Mouse (Mus musculus): Measurements from ENCODE around the gene B3gnt9. TPM values are rescaled to one million over a fixed set of nuclear protein-coding genes. Genes with fewer than 3 reads are reported as not detected.

Gene B3gnt9
- polyA plus RNA-seq, 1 experiment from 2014 or later, result 27.4 TPM

GRCm38 (mm10) chr8:105224413-105225271, 30.3 kb downstream of the B3gnt9 start, which contains the start of gene D230025D16Rik:
Gene D230025D16Rik, plus strand, starts transcription at chr8:105225145.
- H3K9me3 ChIP-seq, result no peaks in the 10 kb centered on the region
- peak within 1 kb of the TSS; percentile 74 for H3K4me2 ChIP-seq
- peak within 1 kb of the TSS; percentile 96 for H3K9ac ChIP-seq
- ATAC-seq (ENCODE audit: insufficient read depth, low FRiP score, low read depth), result peak; percentile 91
- no peaks in the 10 kb centered on the region for H3K27me3 ChIP-seq (replicated peaks)
- H3K4me1 ChIP-seq, result peaks cover 16% of the 10 kb centered on the region; the same call in 1 of the 2 replicates
- no peaks in the 10 kb centered on the region for H3K36me3 ChIP-seq
- H3K4me3 ChIP-seq (replicated peaks), result peak within 1 kb of the TSS; percentile 99
- peak within 1 kb of the TSS; percentile 88 for H3K27ac ChIP-seq
- WGBS, result 2% methylated on average over 34 of the region's 34 CpGs

GRCm38 (mm10) chr8:105223850-105224249, 31.1 kb downstream of the B3gnt9 start:
- Histone ChIP-seq H3K27me3 (replicated peaks) (no peaks in the 10 kb centered on the region), H3K4me1 (peaks cover 16% of the 10 kb centered on the region; the same call in 1 of the 2 replicates), H3K9me3 (no peaks in the 10 kb centered on the region), H3K27ac (no peak overlapping the region), H3K4me2 (peak overlapping the region; percentile 74), H3K4me3 (replicated peaks) (no peak overlapping the region), H3K36me3 (no peaks in the 10 kb centered on the region), H3K9ac (no peak overlapping the region)
- 75% methylated on average over 7 of the region's 7 CpGs for WGBS
- ATAC-seq (ENCODE audit: insufficient read depth, low FRiP score, low read depth), result no peak

- H3K9ac ChIP-seq, result no peak overlapping the region
- ATAC-seq (ENCODE audit: insufficient read depth, low FRiP score, low read depth), result no peak
- H3K4me1 ChIP-seq, result no peaks in the 10 kb centered on the region
- H3K4me3 ChIP-seq (replicated peaks), result no peak overlapping the region
- no peaks in the 10 kb centered on the region for H3K27me3 ChIP-seq (replicated peaks)
- H3K27ac ChIP-seq, result no peak overlapping the region
- no peaks in the 10 kb centered on the region for H3K36me3 ChIP-seq
- no peaks in the 10 kb centered on the region for H3K9me3 ChIP-seq
- WGBS, result 77% methylated on average over 5 of the region's 5 CpGs
- H3K4me2 ChIP-seq, result no peak overlapping the region
Measured at GRCm38 (mm10) chr8:105217926-105218522, 36.9 kb downstream of the B3gnt9 start.

DNA sequence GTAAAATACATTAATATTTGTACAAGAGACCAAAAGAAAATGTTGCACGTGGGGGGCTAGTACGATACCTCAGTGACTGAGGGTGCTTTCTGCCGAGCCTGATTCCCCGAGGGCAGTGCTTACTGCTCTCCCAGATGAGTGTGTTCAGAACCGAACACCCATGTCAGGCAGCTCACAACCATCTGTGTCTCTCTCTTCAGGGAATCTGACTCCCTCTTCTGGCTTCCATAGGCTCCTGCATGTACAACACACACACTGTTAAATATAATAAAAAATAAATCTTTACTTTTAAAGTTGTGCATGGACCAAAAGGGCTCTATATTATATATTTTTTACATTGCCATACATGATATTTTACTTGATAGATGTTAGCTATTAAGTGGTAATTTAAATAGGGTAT, 40.8 kb downstream of the B3gnt9 start:
- H3K36me3 ChIP-seq, result no peaks in the 10 kb centered on the region
- H3K4me1 ChIP-seq, result no peaks in the 10 kb centered on the region
- no peaks in the 10 kb centered on the region for H3K9me3 ChIP-seq
- 88% methylated on average over 5 of the region's 5 CpGs for WGBS
- H3K4me3 ChIP-seq (replicated peaks), result no peak overlapping the region
- H3K27ac ChIP-seq, result no peak overlapping the region
- H3K4me2 ChIP-seq, result no peak overlapping the region
- no peaks in the 10 kb centered on the region for H3K27me3 ChIP-seq (replicated peaks)
- H3K9ac ChIP-seq, result no peak overlapping the region
- ATAC-seq (ENCODE audit: insufficient read depth, low FRiP score, low read depth), result no peak

GRCm38 (mm10) chr8:105209153-105210110, 45.5 kb downstream of the B3gnt9 start:
- Histone ChIP-seq H3K9ac (no peak overlapping the region), H3K9me3 (no peaks in the 10 kb centered on the region), H3K36me3 (no peaks in the 10 kb centered on the region), H3K4me1 (no peaks in the 10 kb centered on the region), H3K27me3 (replicated peaks) (no peaks in the 10 kb centered on the region), H3K4me2 (no peak overlapping the region), H3K27ac (no peak overlapping the region), H3K4me3 (replicated peaks) (no peak overlapping the region)
- 66% methylated on average over 1 of the region's 1 CpGs for WGBS
- no peak for ATAC-seq (ENCODE audit: insufficient read depth, low FRiP score, low read depth)

DNA sequence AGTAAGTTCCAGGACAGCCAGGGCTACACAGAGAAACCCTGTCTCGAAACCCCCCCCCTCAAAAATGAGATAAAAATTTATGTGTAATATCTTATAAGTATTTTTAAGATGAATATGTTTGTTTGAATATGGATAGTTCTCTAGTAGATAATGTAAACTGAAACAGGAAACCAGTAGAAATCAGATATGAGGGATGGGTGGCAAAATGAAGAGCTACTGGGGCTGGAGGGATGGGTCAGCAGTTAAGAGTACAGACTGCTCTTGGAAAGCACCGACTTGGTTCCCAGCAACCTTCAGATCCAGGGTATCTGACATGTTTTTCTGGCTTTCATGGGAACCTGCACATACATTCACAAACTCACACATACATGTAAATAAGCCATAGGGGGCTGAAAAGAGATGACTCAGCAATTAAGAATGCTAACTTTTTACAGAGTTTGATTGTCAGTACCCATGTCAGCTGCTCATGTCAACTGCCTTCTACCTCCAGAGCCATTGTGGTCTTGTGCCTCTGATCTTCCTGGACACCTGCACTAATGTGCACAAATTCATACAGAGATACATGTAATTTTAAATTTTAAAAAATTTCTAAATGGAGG, 47.2 kb downstream of the B3gnt9 start:
- Histone ChIP-seq H3K4me3 (replicated peaks) (no peak overlapping the region), H3K27me3 (replicated peaks) (no peaks in the 10 kb centered on the region), H3K9ac (no peak overlapping the region), H3K9me3 (no peaks in the 10 kb centered on the region), H3K36me3 (0 out of 2 replicates have a peak, but pooled peaks cover 3% of the 10 kb centered on the region), H3K4me1 (no peaks in the 10 kb centered on the region), H3K27ac (no peak overlapping the region), H3K4me2 (no peak overlapping the region)
- no peak for ATAC-seq (ENCODE audit: insufficient read depth, low FRiP score, low read depth)
- WGBS, result 83% methylated on average over 2 of the region's 2 CpGs

DNA sequence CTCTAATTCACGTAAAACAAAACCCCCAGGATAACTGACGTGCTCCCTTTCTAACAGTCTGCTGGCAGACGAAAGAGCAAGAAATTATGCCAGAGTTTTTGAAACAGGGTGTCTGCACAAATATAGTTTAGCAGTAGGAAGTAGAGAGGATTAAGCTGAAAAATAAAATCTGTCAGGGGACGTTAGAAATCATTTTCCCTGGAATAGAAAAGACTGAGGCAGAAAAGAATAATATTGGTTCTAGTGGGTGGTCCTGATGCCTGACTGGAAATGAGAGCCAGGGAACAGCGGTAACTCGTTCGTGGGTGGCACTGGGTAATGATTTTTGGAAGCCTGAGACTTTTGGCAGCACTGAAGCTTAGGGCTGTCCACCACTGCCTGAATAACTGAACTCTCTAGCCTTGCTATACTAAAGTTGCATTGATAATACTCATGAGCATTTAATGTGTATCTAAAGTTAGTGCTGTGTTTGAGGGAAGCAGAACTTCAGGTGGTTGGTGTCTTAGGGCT, 48.1 kb downstream of the B3gnt9 start:
- no peak overlapping the region for H3K9ac ChIP-seq
- H3K27ac ChIP-seq, result no peak overlapping the region
- H3K36me3 ChIP-seq, result 0 out of 2 replicates have a peak, but pooled peaks cover 3% of the 10 kb centered on the region
- no peaks in the 10 kb centered on the region for H3K9me3 ChIP-seq
- no peak overlapping the region for H3K4me3 ChIP-seq (replicated peaks)
- no peak for ATAC-seq (ENCODE audit: insufficient read depth, low FRiP score, low read depth)
- 55% methylated on average over 7 of the region's 7 CpGs for WGBS
- no peak overlapping the region for H3K4me2 ChIP-seq
- H3K27me3 ChIP-seq (replicated peaks), result no peaks in the 10 kb centered on the region
- H3K4me1 ChIP-seq, result no peaks in the 10 kb centered on the region

GRCm38 (mm10) chr8:105205748-105206147, 49.2 kb downstream of the B3gnt9 start:
- WGBS, result 73% methylated on average over 1 of the region's 1 CpGs
- Histone ChIP-seq H3K27me3 (replicated peaks) (no peaks in the 10 kb centered on the region), H3K36me3 (0 out of 2 replicates have a peak, but pooled peaks cover 3% of the 10 kb centered on the region), H3K9me3 (no peaks in the 10 kb centered on the region), H3K4me3 (replicated peaks) (no peak overlapping the region), H3K9ac (no peak overlapping the region), H3K4me1 (no peaks in the 10 kb centered on the region), H3K4me2 (no peak overlapping the region), H3K27ac (no peak overlapping the region)
- ATAC-seq (ENCODE audit: insufficient read depth, low FRiP score, low read depth), result no peak

Other genes with a start within 250 kb of the B3gnt9 start
- gene Ces3a, start 206.6 kb downstream of the B3gnt9 start, polyA plus RNA-seq (2015; fragmentation: Nextera tagmentation; extraction: Ambion mirVana), result not detected in 2 replicates
- gene Ces3b, start 171.4 kb downstream of the B3gnt9 start, polyA plus RNA-seq (2015; fragmentation: Nextera tagmentation; extraction: Ambion mirVana), result not detected in 2 replicates
- not detected in 2 replicates for gene Ces4a, start 123.4 kb downstream of the B3gnt9 start, polyA plus RNA-seq (2015; fragmentation: Nextera tagmentation; extraction: Ambion mirVana)
- 53.2 and 54.4 TPM in 2 replicates for gene Cbfb, start 84.5 kb downstream of the B3gnt9 start, polyA plus RNA-seq (2015; fragmentation: Nextera tagmentation; extraction: Ambion mirVana)
- 26.2 and 26.8 TPM in 2 replicates for gene D230025D16Rik, start 30.0 kb downstream of the B3gnt9 start, polyA plus RNA-seq (2015; fragmentation: Nextera tagmentation; extraction: Ambion mirVana)
- gene Tradd, start 9.5 kb upstream of the B3gnt9 start, polyA plus RNA-seq (2015; fragmentation: Nextera tagmentation; extraction: Ambion mirVana), result 28.5 and 30.3 TPM in 2 replicates
- 3.7 and 4.4 TPM in 2 replicates for gene Fbxl8, start 9.5 kb upstream of the B3gnt9 start, polyA plus RNA-seq (2015; fragmentation: Nextera tagmentation; extraction: Ambion mirVana)
- gene Hsf4, start 14.6 kb upstream of the B3gnt9 start, polyA plus RNA-seq (2015; fragmentation: Nextera tagmentation; extraction: Ambion mirVana), result 0.08 and 0.24 TPM in 2 replicates
- gene Nol3, start 21.0 kb upstream of the B3gnt9 start, polyA plus RNA-seq (2015; fragmentation: Nextera tagmentation; extraction: Ambion mirVana), result 1.4 and 1.7 TPM in 2 replicates
- 9.1 and 10.7 TPM in 2 replicates for gene 4931428F04Rik, start 34.7 kb upstream of the B3gnt9 start, polyA plus RNA-seq (2015; fragmentation: Nextera tagmentation; extraction: Ambion mirVana)
- 10.4 and 10.9 TPM in 2 replicates for gene Exoc3l, start 40.9 kb upstream of the B3gnt9 start, polyA plus RNA-seq (2015; fragmentation: Nextera tagmentation; extraction: Ambion mirVana)
- gene E2f4, start 42.5 kb upstream of the B3gnt9 start, polyA plus RNA-seq (2015; fragmentation: Nextera tagmentation; extraction: Ambion mirVana), result 80.4 and 83.1 TPM in 2 replicates
- 15.9 and 17.1 TPM in 2 replicates for gene Elmo3, start 50.4 kb upstream of the B3gnt9 start, polyA plus RNA-seq (2015; fragmentation: Nextera tagmentation; extraction: Ambion mirVana)
- 2.3 and 2.5 TPM in 2 replicates for gene Lrrc29, start 71.1 kb upstream of the B3gnt9 start, polyA plus RNA-seq (2015; fragmentation: Nextera tagmentation; extraction: Ambion mirVana)
- gene Tmem208, start 71.2 kb upstream of the B3gnt9 start, polyA plus RNA-seq (2015; fragmentation: Nextera tagmentation; extraction: Ambion mirVana), result 131 and 132 TPM in 2 replicates
- gene Fhod1, start 92.8 kb upstream of the B3gnt9 start, polyA plus RNA-seq (2015; fragmentation: Nextera tagmentation; extraction: Ambion mirVana), result 2.5 and 3.0 TPM in 2 replicates
- gene Slc9a5, start 93.7 kb upstream of the B3gnt9 start, polyA plus RNA-seq (2015; fragmentation: Nextera tagmentation; extraction: Ambion mirVana), result 1.9 and 2.0 TPM in 2 replicates
- 0.21 and 0.30 TPM in 2 replicates for gene Plekhg4, start 118.1 kb upstream of the B3gnt9 start, polyA plus RNA-seq (2015; fragmentation: Nextera tagmentation; extraction: Ambion mirVana)
- gene Kctd19, start 158.3 kb upstream of the B3gnt9 start, polyA plus RNA-seq (2015; fragmentation: Nextera tagmentation; extraction: Ambion mirVana), result not detected in 2 replicates
- gene Lrrc36, start 158.4 kb upstream of the B3gnt9 start, polyA plus RNA-seq (2015; fragmentation: Nextera tagmentation; extraction: Ambion mirVana), result 0.09 TPM in 1 of 2 replicates, not detected in the other
- gene Tppp3, start 216.4 kb upstream of the B3gnt9 start, polyA plus RNA-seq (2015; fragmentation: Nextera tagmentation; extraction: Ambion mirVana), result 44.7 and 45.5 TPM in 2 replicates
- 32.2 and 34.7 TPM in 2 replicates for gene Zdhhc1, start 241.7 kb upstream of the B3gnt9 start, polyA plus RNA-seq (2015; fragmentation: Nextera tagmentation; extraction: Ambion mirVana)

Data from stomach, embryonic 15.5 days (tissue).